Mouse (Mus musculus) ES-Bruce4 (cell line): ENCODE results near the gene Hpf1. TPM values are rescaled to one million over a fixed set of nuclear protein-coding genes. Genes with fewer than 3 reads are reported as not detected.

ENCODE experiments used
- H3K27ac ChIP-seq: 2 replicates; pipeline ENCODE4 v1.5.1; 2012; ENCODE audit warnings: low read length, inconsistent platforms; ENCODE audit not compliant: insufficient read depth
- H3K27me3 ChIP-seq: 2 replicates; pipeline ENCODE4 v1.6.1; 2012; ENCODE audit warnings: mild to moderate bottlenecking, low read length, inconsistent platforms; ENCODE audit not compliant: control insufficient read depth, poor library complexity, insufficient read depth, severe bottlenecking
- H3K36me3 ChIP-seq: 2 replicates; pipeline ENCODE4 v1.6.1; 2012; ENCODE audit warnings: inconsistent platforms, mild to moderate bottlenecking, low read length, moderate library complexity; ENCODE audit not compliant: control insufficient read depth, poor library complexity, insufficient read depth, severe bottlenecking
- H3K4me1 ChIP-seq: one replicate; pipeline ENCODE4 v1.8.1; 2011; ENCODE audit warnings: low read length; ENCODE audit not compliant: control insufficient read depth, insufficient read depth
- H3K4me3 ChIP-seq: 2 replicates; pipeline ENCODE4 v1.5.1; 2011; ENCODE audit warnings: low read depth, mild to moderate bottlenecking, low read length
- H3K9ac ChIP-seq: 2 replicates; pipeline ENCODE4 v1.6.1; 2012; ENCODE audit warnings: low read depth, mild to moderate bottlenecking, inconsistent platforms; ENCODE audit not compliant: poor library complexity, severe bottlenecking
- H3K9me3 ChIP-seq: replicated peaks from 2 replicates; pipeline ENCODE4 v1.6.1; 2012; ENCODE audit warnings: mild to moderate bottlenecking, low read length, inconsistent platforms; ENCODE audit not compliant: control insufficient read depth, poor library complexity, insufficient read depth, severe bottlenecking
- CTCF ChIP-seq: IDR thresholded peaks from one replicate; pipeline ENCODE4 v1.8.1; 2011; ENCODE audit warnings: low read depth, low read length
- EP300 ChIP-seq: IDR thresholded peaks from 2 replicates; pipeline ENCODE4 v1.6.1; 2011; ENCODE audit warnings: low read depth, low read length; ENCODE audit not compliant: insufficient read depth
- POLR2A ChIP-seq: IDR thresholded peaks from one replicate; pipeline ENCODE4 v1.8.1; 2011; ENCODE audit warnings: low read length; ENCODE audit not compliant: insufficient read depth
- polyA plus RNA-seq: library from polyadenylated mRNA; stranded (reverse); fragments of >200 nt; gene quantifications from 2 replicates; pipeline ENCODE4 v1.2.4, GENCODE M21; 2011; ENCODE audit warnings: low read depth; ENCODE audit not compliant: missing spikeins, insufficient read depth, insufficient read length

Hpf1 gene
- polyA plus RNA-seq, 1 experiment: 108 TPM

DNA sequence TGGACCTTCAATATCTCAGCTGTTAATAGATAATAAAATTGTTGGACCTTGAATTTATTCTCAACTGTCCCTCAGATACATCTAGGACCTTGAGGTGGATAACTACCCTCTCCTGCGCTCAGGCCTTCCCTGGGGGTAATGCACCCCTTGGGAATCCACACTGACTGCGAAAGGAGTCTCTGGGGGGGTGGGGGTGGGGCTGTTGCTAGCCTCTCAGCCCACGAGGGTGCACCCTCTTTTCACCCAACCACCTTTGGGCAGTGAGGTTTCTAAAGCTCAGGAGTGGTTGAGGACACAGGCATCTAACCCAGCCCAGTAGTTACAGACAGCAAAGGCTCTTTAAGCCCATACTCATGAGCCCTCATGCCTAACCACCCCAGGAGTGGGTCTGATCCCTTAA is 29.5 kb upstream of the Hpf1 start:
- H3K36me3 ChIP-seq: no peaks in the 10 kb centered on the region
- no peaks in the 10 kb centered on the region for H3K9me3 ChIP-seq
- no peak overlapping the region for H3K27ac ChIP-seq
- no peak for TF ChIP-seq CTCF
- no peak for TF ChIP-seq POLR2A
- no peak for TF ChIP-seq EP300
- no peak overlapping the region for H3K9ac ChIP-seq
- H3K4me3 ChIP-seq: no peak overlapping the region
- H3K27me3 ChIP-seq: no peaks in the 10 kb centered on the region
- no peaks in the 10 kb centered on the region for H3K4me1 ChIP-seq

DNA sequence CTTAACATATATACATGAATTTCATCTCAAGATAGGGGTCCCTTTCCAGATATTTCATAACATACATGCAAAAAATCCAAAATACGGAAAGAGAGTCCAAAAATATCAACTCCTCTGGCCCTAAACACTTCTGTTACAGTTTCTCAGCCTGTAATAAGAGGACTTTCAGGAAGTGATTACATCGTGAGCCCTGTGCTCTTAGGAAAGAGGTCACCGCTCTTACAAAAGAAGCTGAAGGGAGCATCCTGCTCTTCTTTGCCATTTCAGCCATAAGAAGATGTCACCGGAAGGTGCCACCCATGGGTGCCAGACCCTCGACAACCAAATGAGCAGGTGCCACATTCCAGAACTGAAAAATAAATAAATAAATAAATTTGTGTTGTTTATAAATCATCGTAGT is 28.4 kb upstream of the Hpf1 start:
- H3K4me3 ChIP-seq: no peak overlapping the region
- TF ChIP-seq CTCF (no peak), POLR2A (no peak), EP300 (no peak)

DNA sequence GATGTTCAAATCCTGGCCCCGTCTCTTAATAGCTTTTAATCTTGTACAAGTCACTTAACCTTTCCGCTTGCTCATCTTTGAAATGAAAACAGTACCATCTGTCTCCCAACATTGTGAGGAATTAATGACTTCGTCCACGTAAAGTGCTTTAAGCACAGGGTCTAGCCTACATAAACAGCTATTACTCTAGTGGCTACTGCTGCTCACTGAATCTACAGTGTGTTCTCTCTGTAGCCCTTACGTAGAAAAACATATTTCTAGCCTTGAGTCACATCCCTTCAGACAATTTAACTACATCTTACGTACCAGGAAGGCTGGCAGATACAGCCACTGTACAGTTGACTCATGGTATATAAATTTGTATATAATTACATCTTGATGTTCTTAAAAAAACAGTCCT is 25.3 kb upstream of the Hpf1 start:
- H3K4me3 ChIP-seq: no peak overlapping the region
- H3K36me3 ChIP-seq: no peaks in the 10 kb centered on the region
- H3K9me3 ChIP-seq: no peaks in the 10 kb centered on the region
- no peak overlapping the region for H3K9ac ChIP-seq
- H3K27me3 ChIP-seq: no peaks in the 10 kb centered on the region
- TF ChIP-seq CTCF (no peak), POLR2A (no peak), EP300 (no peak)
- H3K27ac ChIP-seq: no peak overlapping the region
- H3K4me1 ChIP-seq: no peaks in the 10 kb centered on the region

More for the DNA sequence above, 28.4 kb upstream of the Hpf1 start:
- Histone ChIP-seq H3K9ac (no peak overlapping the region), H3K9me3 (no peaks in the 10 kb centered on the region), H3K27ac (no peak overlapping the region), H3K4me1 (no peaks in the 10 kb centered on the region), H3K36me3 (no peaks in the 10 kb centered on the region), H3K27me3 (no peaks in the 10 kb centered on the region)

DNA sequence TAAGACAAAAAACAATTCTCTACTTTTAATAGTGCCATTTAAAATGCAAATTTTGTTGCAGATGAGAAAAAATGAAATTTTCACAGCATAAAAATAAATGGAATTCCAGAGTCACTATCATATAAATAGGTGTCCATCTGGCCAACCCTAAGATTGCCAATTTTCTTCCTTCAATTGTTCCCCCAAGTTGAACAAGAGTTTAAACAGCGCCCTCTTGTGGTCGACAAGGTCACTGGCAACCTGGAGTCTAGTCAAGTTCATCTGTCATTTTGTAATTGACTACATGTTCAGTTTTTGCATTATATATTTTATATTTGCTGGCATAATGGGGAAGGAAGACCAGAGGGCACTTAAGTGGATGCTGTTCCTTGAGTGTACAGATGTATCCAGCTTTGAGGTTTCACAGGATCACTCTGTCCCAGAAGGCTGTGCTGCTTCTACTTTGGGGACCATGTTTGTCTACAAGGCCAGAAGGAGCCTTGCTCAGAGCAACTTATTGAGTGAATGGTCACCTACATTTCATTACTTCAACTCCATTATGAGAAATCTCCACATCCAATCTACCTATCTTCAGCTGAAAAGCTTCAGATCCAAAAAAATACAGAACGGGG is 24.6 kb upstream of the Hpf1 start:
- no peaks in the 10 kb centered on the region for H3K36me3 ChIP-seq
- no peaks in the 10 kb centered on the region for H3K27me3 ChIP-seq
- H3K4me3 ChIP-seq: no peak overlapping the region
- H3K27ac ChIP-seq: no peak overlapping the region
- TF ChIP-seq POLR2A (no peak), CTCF (peak; percentile 8)
- no peaks in the 10 kb centered on the region for H3K9me3 ChIP-seq
- no peak overlapping the region for H3K9ac ChIP-seq
- H3K4me1 ChIP-seq: no peaks in the 10 kb centered on the region

DNA sequence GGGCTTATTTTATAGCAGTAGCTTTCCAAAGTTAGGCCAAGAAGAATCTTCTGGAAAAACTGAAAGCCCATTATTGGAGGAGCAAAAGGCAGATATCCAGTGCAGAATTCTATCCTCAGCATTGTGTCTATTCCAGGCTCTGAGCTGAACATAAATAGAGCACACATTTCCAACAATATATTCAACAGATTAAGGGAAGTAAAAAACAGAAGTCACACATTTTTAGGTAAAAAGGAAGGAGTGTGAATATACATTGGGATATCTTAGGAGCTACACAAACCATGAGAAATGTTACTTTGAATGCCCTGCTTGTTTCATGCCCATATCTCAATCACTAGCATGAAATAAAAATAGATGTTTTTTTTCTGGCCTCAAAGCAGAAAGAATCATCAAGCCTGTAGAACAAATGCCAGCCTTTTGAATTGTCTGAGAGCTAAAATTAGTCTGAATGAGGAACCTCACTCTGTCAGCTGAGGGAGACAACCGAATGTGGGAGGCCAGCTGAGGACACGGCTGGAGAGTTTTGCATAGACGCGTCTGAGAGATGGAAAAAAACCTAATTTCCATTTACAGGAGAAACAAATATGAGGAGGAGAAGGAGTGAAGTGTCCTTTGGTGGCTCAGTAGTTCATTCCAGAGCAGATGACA is 22.6 kb upstream of the Hpf1 start:
- no peaks in the 10 kb centered on the region for H3K9me3 ChIP-seq
- H3K36me3 ChIP-seq: no peaks in the 10 kb centered on the region
- H3K4me3 ChIP-seq: no peak overlapping the region
- no peaks in the 10 kb centered on the region for H3K27me3 ChIP-seq
- H3K27ac ChIP-seq: no peak overlapping the region
- no peaks in the 10 kb centered on the region for H3K4me1 ChIP-seq
- TF ChIP-seq CTCF (no peak), EP300 (no peak), POLR2A (no peak)
- no peak overlapping the region for H3K9ac ChIP-seq

DNA sequence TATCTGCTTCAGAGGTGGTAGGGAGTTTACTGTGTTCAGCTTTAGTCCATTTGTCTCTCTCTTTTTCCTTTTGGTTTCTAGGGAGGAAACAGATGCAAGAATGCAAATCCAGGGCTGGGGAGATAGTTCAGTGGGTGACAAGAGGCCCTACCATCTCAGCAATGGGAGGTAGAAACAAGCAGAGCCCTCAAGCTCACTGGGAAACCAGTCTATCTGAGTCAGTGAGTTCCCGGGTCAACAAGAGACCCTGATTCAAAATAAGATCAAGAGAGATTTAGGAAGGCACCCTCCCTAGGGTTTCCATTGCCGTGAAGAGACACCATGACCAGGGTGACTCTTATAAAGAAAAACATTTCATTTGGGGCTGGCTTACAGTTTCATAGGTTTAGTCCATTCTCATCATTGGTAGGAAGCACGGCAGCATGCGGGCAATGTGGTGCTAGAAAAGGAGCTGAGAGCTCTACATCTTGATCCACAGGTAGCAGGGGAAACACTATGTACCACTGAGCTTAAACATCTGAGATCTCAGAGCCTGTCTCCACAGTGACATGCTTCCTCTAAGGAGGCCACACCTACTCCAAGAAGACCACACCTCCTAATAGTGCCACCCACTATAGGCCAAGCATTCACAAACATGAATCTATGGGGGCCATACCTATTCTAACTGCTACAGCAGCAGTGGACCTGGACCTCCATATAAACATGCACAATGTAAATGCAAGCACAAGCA is 21.8 kb upstream of the Hpf1 start:
- no peaks in the 10 kb centered on the region for H3K4me1 ChIP-seq
- TF ChIP-seq POLR2A (no peak), EP300 (no peak), CTCF (no peak)
- no peaks in the 10 kb centered on the region for H3K27me3 ChIP-seq
- no peak overlapping the region for H3K9ac ChIP-seq
- H3K27ac ChIP-seq: no peak overlapping the region
- no peaks in the 10 kb centered on the region for H3K36me3 ChIP-seq
- H3K9me3 ChIP-seq: no peaks in the 10 kb centered on the region
- no peak overlapping the region for H3K4me3 ChIP-seq
